Mouse (Mus musculus): ENCODE results near the gene Icam2.

- TF ChIP-seq CTCF (conservative IDR thresholded peaks at IDR 0.05; ENCODE audit: low read length) (no peak), POU5F1 (IDR thresholded peaks at IDR 0.05; ENCODE audit: borderline replicate concordance, low read length) (no peak), NANOG (IDR thresholded peaks at IDR 0.05; ENCODE audit: borderline replicate concordance, low read length) (no peak)
Observed at GRCm38 (mm10) chr11:106430392-106430791, 42.5 kb upstream of the Icam2 start.
